Comparison of ENCODE assay signal across 8 mouse cellular contexts in genomic region chr9:108783548-108784463, GRCm38 (mm10). TPM values are rescaled to one million over a fixed set of nuclear protein-coding genes. Genes with fewer than 3 reads are reported as not detected.
DNase-seq lines count a peak whose midpoint lies in the region; ATAC-seq and TF ChIP-seq lines count a peak whose summit lies in the region.

Gene Ip6k2, plus strand, starts transcription at chr9:108783796.

- intact Hi-C loops in heart, adult 2 months (cut with DNase I): no loop called here

- peak within 1 kb of the TSS; percentile 97 for H3K9ac ChIP-seq in embryonic facial prominence, embryonic 13.5 days
- peak within 1 kb of the TSS; percentile 78 for H3K9ac ChIP-seq in heart, adult 2 months (ENCODE audit: low read depth, low read length)
- peak within 1 kb of the TSS; percentile 91 for H3K9ac ChIP-seq in limb, embryonic 13.5 days
- peak within 1 kb of the TSS; percentile 100 for H3K9ac ChIP-seq in midbrain, embryonic 16.5 days (ENCODE audit: low read depth, low read length)

- H3K27ac ChIP-seq in embryonic facial prominence, embryonic 13.5 days: peak within 1 kb of the TSS; percentile 85
- peak within 1 kb of the TSS; percentile 94 for H3K27ac ChIP-seq in heart, adult 2 months
- peak within 1 kb of the TSS; percentile 77 for H3K27ac ChIP-seq in limb, embryonic 13.5 days
- H3K27ac ChIP-seq in midbrain, embryonic 16.5 days (ENCODE audit: low read length): peak within 1 kb of the TSS; percentile 99

- 0 out of 2 replicates have a peak, but pooled peaks have one; percentile 29 for TF ChIP-seq EP300 in heart, adult 2 months (IDR thresholded peaks at IDR 0.05; ENCODE audit: insufficient read depth, low read depth, low read length)

- H3K36me3 ChIP-seq in embryonic facial prominence, embryonic 13.5 days: peaks cover 3% of the 10 kb centered on the region; the same call in 1 of the 2 replicates
- peaks cover 18% of the 10 kb centered on the region for H3K36me3 ChIP-seq in heart, adult 2 months (ENCODE audit: control insufficient read depth, insufficient read depth, low read length)
- H3K36me3 ChIP-seq in limb, embryonic 13.5 days: peaks cover 18% of the 10 kb centered on the region
- H3K36me3 ChIP-seq in midbrain, embryonic 16.5 days (ENCODE audit: control insufficient read depth, insufficient read depth, low read length): no peaks in the 10 kb centered on the region

- H3K79me2 ChIP-seq in heart, adult 2 months (replicated peaks; ENCODE audit: control insufficient read depth, insufficient read depth, low read length): peaks cover 5% of the 10 kb centered on the region

- peak within 1 kb of the TSS; percentile 89 for H3K4me3 ChIP-seq in embryonic facial prominence, embryonic 13.5 days
- H3K4me3 ChIP-seq in heart, adult 2 months: peak within 1 kb of the TSS; percentile 93
- H3K4me3 ChIP-seq in limb, embryonic 13.5 days: peak within 1 kb of the TSS; percentile 64
- H3K4me3 ChIP-seq in midbrain, embryonic 16.5 days (ENCODE audit: low read depth, low read length): peak within 1 kb of the TSS; percentile 87

- H3K27me3 ChIP-seq in embryonic facial prominence, embryonic 13.5 days: no peaks in the 10 kb centered on the region
- no peaks in the 10 kb centered on the region for H3K27me3 ChIP-seq in heart, adult 2 months (ENCODE audit: control insufficient read depth, insufficient read depth, low read length)
- H3K27me3 ChIP-seq in limb, embryonic 13.5 days: no peaks in the 10 kb centered on the region
- H3K27me3 ChIP-seq in midbrain, embryonic 16.5 days (ENCODE audit: control insufficient read depth, insufficient read depth, low read depth, low read length): no peaks in the 10 kb centered on the region

- peak; percentile 95 for DNase-seq in 3134 (ENCODE audit: extremely low read depth, insufficient read length, low spot score)
- DNase-seq in adrenal gland, postnatal 36 days: peak; percentile 98 to 99
- peak; percentile 94 to 97 for DNase-seq in heart, adult 2 months
- peak; percentile 97 for DNase-seq in kidney, adult 8-10 months
- DNase-seq in spleen, postnatal 10 days (ENCODE audit: low spot score in 2 of 2): peak; percentile 88 to 96

- ATAC-seq in embryonic facial prominence, embryonic 13.5 days (ENCODE audit: insufficient number of reproducible peaks, insufficient read depth, low FRiP score, low TSS enrichment, low read depth): peak; percentile 98
- peak; percentile 99 for ATAC-seq in limb, embryonic 13.5 days (ENCODE audit: low FRiP score, low read depth)
- peak; percentile 97 for ATAC-seq in midbrain, embryonic 16.5 days

- peak within 1 kb of the TSS; percentile 74 for H3K4me2 ChIP-seq in embryonic facial prominence, embryonic 13.5 days
- peak within 1 kb of the TSS; percentile 76 for H3K4me2 ChIP-seq in limb, embryonic 13.5 days (replicated peaks)
- peak within 1 kb of the TSS; percentile 94 for H3K4me2 ChIP-seq in midbrain, embryonic 16.5 days (ENCODE audit: low read length)

- WGBS in embryonic facial prominence, embryonic 13.5 days: under 1% methylated on average over 56 of the region's 56 CpGs
- under 1% methylated on average over 56 of the region's 56 CpGs for WGBS in heart, adult 2 months
- WGBS in limb, embryonic 13.5 days: under 1% methylated on average over 56 of the region's 56 CpGs
- under 1% methylated on average over 56 of the region's 56 CpGs for WGBS in midbrain, embryonic 16.5 days

- H3K4me1 ChIP-seq in embryonic facial prominence, embryonic 13.5 days: peaks cover 43% of the 10 kb centered on the region
- peaks cover 14% of the 10 kb centered on the region for H3K4me1 ChIP-seq in heart, adult 2 months (ENCODE audit: control insufficient read depth, insufficient read depth, low read length)
- H3K4me1 ChIP-seq in limb, embryonic 13.5 days: peaks cover 44% of the 10 kb centered on the region
- peaks cover 44% of the 10 kb centered on the region for H3K4me1 ChIP-seq in midbrain, embryonic 16.5 days (ENCODE audit: control insufficient read depth, insufficient read depth, low read length)

- peak; percentile 67 for TF ChIP-seq POLR2A in heart, adult 2 months (IDR thresholded peaks at IDR 0.05; ENCODE audit: insufficient read depth, low read depth, low read length)

- no peaks in the 10 kb centered on the region for H3K9me3 ChIP-seq in embryonic facial prominence, embryonic 13.5 days
- no peaks in the 10 kb centered on the region for H3K9me3 ChIP-seq in limb, embryonic 13.5 days
- H3K9me3 ChIP-seq in midbrain, embryonic 16.5 days (replicated peaks; ENCODE audit: control insufficient read depth, low read length, poor library complexity, severe bottlenecking): no peaks in the 10 kb centered on the region

- TF ChIP-seq CTCF in heart, adult 2 months (IDR thresholded peaks at IDR 0.05): no peak

RNA-seq across cellular contexts. Expression of gene Ip6k2, which starts in this region (rescaled TPM):
- total RNA-seq in adrenal gland, postnatal 36 days (2021): 10 to 100 TPM; 77.3 to 99.4 TPM
- 127 and 144 TPM in 2 replicates for polyA plus RNA-seq in embryonic facial prominence, embryonic 13.5 days (2015; fragmentation: Nextera tagmentation; extraction: Ambion mirVana)
- total RNA-seq in heart, adult 2 months (2021): 10 to 100 TPM; 19.2 to 20.6 TPM
- 22.3 and 25.7 TPM in 2 replicates for polyA plus RNA-seq in heart, adult 2 months (2012; rRNA removed)
- polyA plus RNA-seq in limb, embryonic 13.5 days (2015; fragmentation: Nextera tagmentation; extraction: Ambion mirVana): 149 and 152 TPM in 2 replicates
- 199 and 222 TPM in 2 replicates for polyA plus RNA-seq in midbrain, embryonic 16.5 days (2015; fragmentation: Nextera tagmentation; extraction: Ambion mirVana)

Comparison
In these comparisons a context has a peak if more than half of its experiments do, and no peak if none do; other contexts are left out.
1. Peak in every context shown above with its lines: DNase-seq, ATAC-seq, H3K4me3 ChIP-seq and H3K27ac ChIP-seq.